Comparison of ENCODE assay signal across 8 mouse cellular contexts in genomic region chr10:128919966-128920365, GRCm38 (mm10). TPM values are rescaled to one million over a fixed set of nuclear protein-coding genes. Genes with fewer than 3 reads are reported as not detected.
DNase-seq lines count a peak whose midpoint lies in the region; ATAC-seq and TF ChIP-seq lines count a peak whose summit lies in the region.
"Had no signal": no experiment of that assay in that cellular context is flagged by ENCODE, and none has a peak within 500 bp of the region (broad histone marks: within the 10 kb centered on the region; RNA-seq: fewer than 3 reads in every experiment).

No protein-coding gene starts in this region.

- DNase-seq in heart, postnatal 4 days = no peak
- DNase-seq in lung, postnatal 10 days = no peak
- DNase-seq in stomach, postnatal 0 days (ENCODE audit: low spot score) = no peak
- no peak for DNase-seq in adipocyte (ENCODE audit: low spot score)

- no peak for TF ChIP-seq EP300 in stomach, postnatal 0 days (optimal IDR thresholded peaks at IDR 0.05)

- H3K4me3 ChIP-seq in heart, embryonic 15.5 days = no peak overlapping the region
- no peak overlapping the region for H3K4me3 ChIP-seq in lung, embryonic 16.5 days (ENCODE audit: low read length)
- H3K4me3 ChIP-seq in hindbrain, embryonic 16.5 days (ENCODE audit: low read length) = no peak overlapping the region
- no peak overlapping the region for H3K4me3 ChIP-seq in stomach, postnatal 0 days (ENCODE audit: low read depth, low read length)
- H3K4me3 ChIP-seq: liver, embryonic 15.5 days had no signal

- WGBS in heart, embryonic 15.5 days = 75% methylated on average over 7 of the region's 7 CpGs
- 70% methylated on average over 7 of the region's 7 CpGs for WGBS in lung, embryonic 16.5 days
- WGBS in hindbrain, embryonic 16.5 days = 75% methylated on average over 7 of the region's 7 CpGs
- 69% methylated on average over 7 of the region's 7 CpGs for WGBS in stomach, postnatal 0 days

- H3K9me3 ChIP-seq in heart, embryonic 15.5 days (replicated peaks) = no peaks in the 10 kb centered on the region
- H3K9me3 ChIP-seq in lung, embryonic 16.5 days (ENCODE audit: control insufficient read depth, low read length) = no peaks in the 10 kb centered on the region
- H3K9me3 ChIP-seq in hindbrain, embryonic 16.5 days (ENCODE audit: control insufficient read depth, low read length) = no peaks in the 10 kb centered on the region
- H3K9me3 ChIP-seq in stomach, postnatal 0 days (ENCODE audit: control insufficient read depth, low read length) = no peaks in the 10 kb centered on the region
- H3K9me3 ChIP-seq: liver, embryonic 15.5 days had no signal

- H3K36me3 ChIP-seq in heart, embryonic 15.5 days = peaks cover 20% of the 10 kb centered on the region; the same call in 1 of the 2 replicates
- 0 out of 2 replicates have a peak, but pooled peaks cover 2% of the 10 kb centered on the region for H3K36me3 ChIP-seq in lung, embryonic 16.5 days (ENCODE audit: control insufficient read depth, insufficient read depth, low read length)
- no peaks in the 10 kb centered on the region; the same call in 1 of the 2 replicates for H3K36me3 ChIP-seq in hindbrain, embryonic 16.5 days (ENCODE audit: control insufficient read depth, insufficient read depth, low read length)
- H3K36me3 ChIP-seq in stomach, postnatal 0 days (ENCODE audit: control insufficient read depth, insufficient read depth, low read length) = peaks cover 12% of the 10 kb centered on the region

- peaks cover 41% of the 10 kb centered on the region for H3K4me1 ChIP-seq in heart, embryonic 15.5 days (replicated peaks)
- H3K4me1 ChIP-seq in lung, embryonic 16.5 days (replicated peaks; ENCODE audit: control insufficient read depth, insufficient read depth, low read length) = peaks cover 27% of the 10 kb centered on the region
- peaks cover 31% of the 10 kb centered on the region for H3K4me1 ChIP-seq in hindbrain, embryonic 16.5 days (ENCODE audit: control insufficient read depth, insufficient read depth, low read depth, low read length)
- 0 out of 2 replicates have a peak, but pooled peaks cover 13% of the 10 kb centered on the region for H3K4me1 ChIP-seq in stomach, postnatal 0 days (replicated peaks; ENCODE audit: control insufficient read depth, insufficient read depth)

- H3K27ac ChIP-seq in heart, embryonic 15.5 days = peak overlapping the region; percentile 94
- peak overlapping the region; percentile 48 for H3K27ac ChIP-seq in lung, embryonic 16.5 days (ENCODE audit: low read length)
- H3K27ac ChIP-seq in hindbrain, embryonic 16.5 days (ENCODE audit: low read depth, low read length) = peak overlapping the region; percentile 85
- H3K27ac ChIP-seq in stomach, postnatal 0 days (replicated peaks) = peak overlapping the region; percentile 71

- H3K4me2 ChIP-seq in heart, embryonic 15.5 days = no peak overlapping the region
- H3K4me2 ChIP-seq in lung, embryonic 16.5 days (ENCODE audit: low read depth, low read length) = no peak overlapping the region
- H3K4me2 ChIP-seq in hindbrain, embryonic 16.5 days (ENCODE audit: low read length) = no peak overlapping the region
- no peak overlapping the region for H3K4me2 ChIP-seq in stomach, postnatal 0 days (replicated peaks; ENCODE audit: low read depth)
- H3K4me2 ChIP-seq: liver, embryonic 15.5 days had no signal

- ATAC-seq in heart, embryonic 15.5 days (replicated peaks; ENCODE audit: insufficient number of reproducible peaks, insufficient read depth, low FRiP score, low read depth) = no peak
- ATAC-seq in lung, embryonic 16.5 days (ENCODE audit: low read depth) = no peak
- ATAC-seq in hindbrain, embryonic 16.5 days = no peak
- ATAC-seq in stomach, postnatal 0 days (ENCODE audit: low FRiP score, low TSS enrichment) = no peak

- TF ChIP-seq CTCF in stomach, postnatal 0 days (IDR thresholded peaks at IDR 0.05; ENCODE audit: low read depth) = no peak

- no peaks in the 10 kb centered on the region for H3K27me3 ChIP-seq in heart, embryonic 15.5 days
- no peaks in the 10 kb centered on the region for H3K27me3 ChIP-seq in lung, embryonic 16.5 days (ENCODE audit: control insufficient read depth, insufficient read depth, low read depth, low read length)
- no peaks in the 10 kb centered on the region for H3K27me3 ChIP-seq in hindbrain, embryonic 16.5 days (replicated peaks; ENCODE audit: control insufficient read depth, insufficient read depth, low read length)
- no peaks in the 10 kb centered on the region for H3K27me3 ChIP-seq in stomach, postnatal 0 days (ENCODE audit: control insufficient read depth, insufficient read depth, low read length)

- H3K9ac ChIP-seq in heart, embryonic 15.5 days = no peak overlapping the region
- no peak overlapping the region for H3K9ac ChIP-seq in lung, embryonic 16.5 days (ENCODE audit: low read length)
- H3K9ac ChIP-seq in hindbrain, embryonic 16.5 days (ENCODE audit: low read depth, low read length) = no peak overlapping the region
- H3K9ac ChIP-seq in stomach, postnatal 0 days (ENCODE audit: low read length) = no peak overlapping the region
- H3K9ac ChIP-seq: liver, embryonic 15.5 days had no signal

RNA-seq across cellular contexts. Expression of gene Rdh5, which starts 2.7 kb away (rescaled TPM):
- 10.5 and 11.8 TPM in 2 replicates for polyA plus RNA-seq in heart, embryonic 15.5 days (2015; fragmentation: Nextera tagmentation; extraction: Ambion mirVana)
- total RNA-seq in heart, postnatal 4 days (2021) = 1 to 10 TPM; 5.3 to 5.6 TPM
- polyA plus RNA-seq in lung, embryonic 16.5 days (2015; fragmentation: Nextera tagmentation; extraction: Ambion mirVana) = 16.0 and 24.8 TPM in 2 replicates
- 29.6 and 30.0 TPM in 2 replicates for polyA plus RNA-seq in hindbrain, embryonic 16.5 days (2015; fragmentation: Nextera tagmentation; extraction: Ambion mirVana)
- 8.1 and 9.5 TPM in 2 replicates for polyA plus RNA-seq in stomach, postnatal 0 days (2015; fragmentation: Nextera tagmentation; extraction: Ambion mirVana)

RNA-seq across cellular contexts. Expression of gene Bloc1s1, which starts 3.9 kb away (rescaled TPM):
- 208 and 212 TPM in 2 replicates for polyA plus RNA-seq in heart, embryonic 15.5 days (2015; fragmentation: Nextera tagmentation; extraction: Ambion mirVana)
- 100 to 1,000 TPM; 152 to 180 TPM for total RNA-seq in heart, postnatal 4 days (2021)
- polyA plus RNA-seq in lung, embryonic 16.5 days (2015; fragmentation: Nextera tagmentation; extraction: Ambion mirVana) = 213 and 216 TPM in 2 replicates
- polyA plus RNA-seq in hindbrain, embryonic 16.5 days (2015; fragmentation: Nextera tagmentation; extraction: Ambion mirVana) = 247 and 278 TPM in 2 replicates
- polyA plus RNA-seq in stomach, postnatal 0 days (2015; fragmentation: Nextera tagmentation; extraction: Ambion mirVana) = 194 and 198 TPM in 2 replicates

RNA-seq across cellular contexts. Expression of gene Itga7, which starts 13.7 kb away (rescaled TPM):
- 7.0 and 8.1 TPM in 2 replicates for polyA plus RNA-seq in heart, embryonic 15.5 days (2015; fragmentation: Nextera tagmentation; extraction: Ambion mirVana)
- total RNA-seq in heart, postnatal 4 days (2021) = 10 to 100 TPM; 69.6 to 78.5 TPM
- 8.5 and 12.2 TPM in 2 replicates for polyA plus RNA-seq in lung, embryonic 16.5 days (2015; fragmentation: Nextera tagmentation; extraction: Ambion mirVana)
- polyA plus RNA-seq in hindbrain, embryonic 16.5 days (2015; fragmentation: Nextera tagmentation; extraction: Ambion mirVana) = 12.7 and 12.8 TPM in 2 replicates
- 8.5 and 8.7 TPM in 2 replicates for polyA plus RNA-seq in stomach, postnatal 0 days (2015; fragmentation: Nextera tagmentation; extraction: Ambion mirVana)

RNA-seq across cellular contexts. Expression of gene Cd63, which starts 19.2 kb away (rescaled TPM):
- 420 and 427 TPM in 2 replicates for polyA plus RNA-seq in heart, embryonic 15.5 days (2015; fragmentation: Nextera tagmentation; extraction: Ambion mirVana)
- 100 to 1,000 TPM; 216 to 226 TPM for total RNA-seq in heart, postnatal 4 days (2021)
- polyA plus RNA-seq in lung, embryonic 16.5 days (2015; fragmentation: Nextera tagmentation; extraction: Ambion mirVana) = 568 and 590 TPM in 2 replicates
- 322 and 343 TPM in 2 replicates for polyA plus RNA-seq in hindbrain, embryonic 16.5 days (2015; fragmentation: Nextera tagmentation; extraction: Ambion mirVana)
- polyA plus RNA-seq in stomach, postnatal 0 days (2015; fragmentation: Nextera tagmentation; extraction: Ambion mirVana) = 760 and 773 TPM in 2 replicates

RNA-seq across cellular contexts. Expression of gene Gdf11, which starts 28.4 kb away (rescaled TPM):
- 2.8 and 2.9 TPM in 2 replicates for polyA plus RNA-seq in heart, embryonic 15.5 days (2015; fragmentation: Nextera tagmentation; extraction: Ambion mirVana)
- 1 to 10 TPM; 3.8 to 4.1 TPM for total RNA-seq in heart, postnatal 4 days (2021)
- polyA plus RNA-seq in lung, embryonic 16.5 days (2015; fragmentation: Nextera tagmentation; extraction: Ambion mirVana) = 3.0 and 3.1 TPM in 2 replicates
- 5.8 and 6.5 TPM in 2 replicates for polyA plus RNA-seq in hindbrain, embryonic 16.5 days (2015; fragmentation: Nextera tagmentation; extraction: Ambion mirVana)
- 1.5 and 1.6 TPM in 2 replicates for polyA plus RNA-seq in stomach, postnatal 0 days (2015; fragmentation: Nextera tagmentation; extraction: Ambion mirVana)
